Mouse (Mus musculus) embryonic facial prominence, embryonic 12.5 days (tissue): ENCODE measurements around the gene Ppp1r12a. TPM values are rescaled to one million over a fixed set of nuclear protein-coding genes. Genes with fewer than 3 reads are reported as not detected.

Experiments
- ATAC-seq: fragments of 200-750 bp; cut with Nextera tagmentation; 2 replicates; pipeline ENCODE4 v1.8.0; 2017; ENCODE audit not compliant: insufficient number of reproducible peaks, insufficient read depth, low FRiP score, low TSS enrichment
- H3K27ac ChIP-seq: fragments of 300-500 bp; sonication (generic); 2 replicates; pipeline ENCODE4 v1.5.1; 2016; ENCODE audit warnings: mild to moderate bottlenecking
- H3K27me3 ChIP-seq: fragments of 300-500 bp; sonication (generic); 2 replicates; pipeline ENCODE4 v1.6.1; 2016; ENCODE audit warnings: mild to moderate bottlenecking, moderate library complexity
- H3K36me3 ChIP-seq: fragments of 300-500 bp; sonication (generic); 2 replicates; pipeline ENCODE4 v1.6.1; 2016; ENCODE audit warnings: mild to moderate bottlenecking
- H3K4me1 ChIP-seq: fragments of 300-500 bp; sonication (generic); 2 replicates; pipeline ENCODE4 v1.6.1; 2016
- H3K4me2 ChIP-seq: fragments of 300-500 bp; sonication (generic); replicated peaks from 2 replicates; pipeline ENCODE4 v1.6.1; 2016; ENCODE audit warnings: mild to moderate bottlenecking, moderate library complexity
- H3K4me3 ChIP-seq: fragments of 300-500 bp; sonication (generic); 2 replicates; pipeline ENCODE4 v1.5.1; 2016; ENCODE audit warnings: mild to moderate bottlenecking
- H3K9ac ChIP-seq: fragments of 300-500 bp; sonication (generic); 2 replicates; pipeline ENCODE4 v1.6.1; 2016; ENCODE audit warnings: mild to moderate bottlenecking, moderate library complexity
- H3K9me3 ChIP-seq: fragments of 300-500 bp; sonication (generic); 2 replicates; pipeline ENCODE4 v1.6.1; 2016; ENCODE audit warnings: mild to moderate bottlenecking, moderate library complexity
- WGBS: fragments of 180-500 bp; shearing (Covaris S2); methylation state at CpG from one replicate; pipeline ENCODE4 v1.1.7; 2016; 5-methylcytosine and 5-hydroxymethylcytosine counted together
- polyA plus RNA-seq: library from polyadenylated mRNA; unstranded; fragments of >200 nt; fragmentation: Nextera tagmentation; extraction: Ambion mirVana; gene quantifications from 2 replicates; pipeline ENCODE4 v1.2.1, GENCODE M21; 2016

The Ppp1r12a gene
- polyA plus RNA-seq, 1 experiment from 2014 or later = 85.8 TPM

GRCm38 (mm10) chr10:108139788-108140187 lies 22.2 kb upstream of the Ppp1r12a start:
- Histone ChIP-seq H3K4me3 (no peak overlapping the region), H3K9ac (no peak overlapping the region), H3K4me1 (no peaks in the 10 kb centered on the region), H3K9me3 (no peaks in the 10 kb centered on the region), H3K27ac (no peak overlapping the region), H3K4me2 (no peak overlapping the region), H3K27me3 (no peaks in the 10 kb centered on the region), H3K36me3 (no peaks in the 10 kb centered on the region)
- no peak for ATAC-seq
- 68% methylated on average over 3 of the region's 3 CpGs for WGBS

GRCm38 (mm10) chr10:108140742-108141141 lies 21.3 kb upstream of the Ppp1r12a start:
- Histone ChIP-seq H3K36me3 (no peaks in the 10 kb centered on the region), H3K27ac (no peak overlapping the region), H3K4me2 (no peak overlapping the region), H3K9me3 (no peaks in the 10 kb centered on the region), H3K4me3 (no peak overlapping the region), H3K4me1 (no peaks in the 10 kb centered on the region), H3K9ac (no peak overlapping the region), H3K27me3 (no peaks in the 10 kb centered on the region)
- no peak for ATAC-seq
- WGBS = 94% methylated on average over 3 of the region's 3 CpGs

GRCm38 (mm10) chr10:108143991-108144525 lies 17.9 kb upstream of the Ppp1r12a start:
- Histone ChIP-seq H3K4me2 (no peak overlapping the region), H3K4me3 (no peak overlapping the region), H3K36me3 (no peaks in the 10 kb centered on the region), H3K9me3 (no peaks in the 10 kb centered on the region), H3K9ac (no peak overlapping the region), H3K4me1 (no peaks in the 10 kb centered on the region), H3K27ac (no peak overlapping the region), H3K27me3 (no peaks in the 10 kb centered on the region)
- 81% methylated on average over 4 of the region's 4 CpGs for WGBS
- no peak for ATAC-seq

GRCm38 (mm10) chr10:108145701-108146100 lies 16.3 kb upstream of the Ppp1r12a start:
- no peak for ATAC-seq
- Histone ChIP-seq H3K27me3 (no peaks in the 10 kb centered on the region), H3K36me3 (no peaks in the 10 kb centered on the region), H3K4me2 (no peak overlapping the region), H3K9me3 (no peaks in the 10 kb centered on the region), H3K4me3 (no peak overlapping the region), H3K4me1 (no peaks in the 10 kb centered on the region), H3K9ac (no peak overlapping the region), H3K27ac (no peak overlapping the region)
- WGBS = 83% methylated on average over 9 of the region's 9 CpGs

GRCm38 (mm10) chr10:108147031-108147430 lies 15.0 kb upstream of the Ppp1r12a start:
- WGBS = 83% methylated on average over 9 of the region's 9 CpGs
- Histone ChIP-seq H3K9me3 (no peaks in the 10 kb centered on the region), H3K4me3 (no peak overlapping the region), H3K9ac (no peak overlapping the region), H3K4me1 (no peaks in the 10 kb centered on the region), H3K27me3 (no peaks in the 10 kb centered on the region), H3K36me3 (no peaks in the 10 kb centered on the region), H3K27ac (no peak overlapping the region), H3K4me2 (no peak overlapping the region)
- no peak for ATAC-seq

GRCm38 (mm10) chr10:108153301-108153700 lies 8.7 kb upstream of the Ppp1r12a start:
- H3K27ac ChIP-seq = no peak overlapping the region
- H3K36me3 ChIP-seq = no peaks in the 10 kb centered on the region
- no peak overlapping the region for H3K4me2 ChIP-seq
- H3K27me3 ChIP-seq = no peaks in the 10 kb centered on the region
- no peaks in the 10 kb centered on the region for H3K4me1 ChIP-seq
- ATAC-seq = no peak
- 83% methylated on average over 3 of the region's 3 CpGs for WGBS
- no peak overlapping the region for H3K9ac ChIP-seq
- no peaks in the 10 kb centered on the region for H3K9me3 ChIP-seq
- H3K4me3 ChIP-seq = no peak overlapping the region

- no peaks in the 10 kb centered on the region for H3K4me1 ChIP-seq
- H3K9me3 ChIP-seq = no peaks in the 10 kb centered on the region
- no peak overlapping the region for H3K4me3 ChIP-seq
- H3K4me2 ChIP-seq = no peak overlapping the region
- H3K36me3 ChIP-seq = no peaks in the 10 kb centered on the region
- WGBS = 76% methylated on average over 21 of the region's 21 CpGs
- no peak overlapping the region for H3K27ac ChIP-seq
- no peak overlapping the region for H3K9ac ChIP-seq
- no peak for ATAC-seq
- no peaks in the 10 kb centered on the region for H3K27me3 ChIP-seq
These were observed 6.8 kb upstream of the Ppp1r12a start for GRCm38 (mm10) chr10:108155042-108155686.

- Histone ChIP-seq H3K27ac (no peak overlapping the region), H3K9me3 (no peaks in the 10 kb centered on the region), H3K4me3 (no peak overlapping the region), H3K4me2 (no peak overlapping the region), H3K27me3 (no peaks in the 10 kb centered on the region), H3K9ac (no peak overlapping the region), H3K36me3 (no peaks in the 10 kb centered on the region), H3K4me1 (no peaks in the 10 kb centered on the region)
- 83% methylated on average over 7 of the region's 7 CpGs for WGBS
- no peak for ATAC-seq
These were observed 6.3 kb upstream of the Ppp1r12a start for GRCm38 (mm10) chr10:108155687-108156067.

- H3K4me3 ChIP-seq = no peak overlapping the region
These were observed 5.9 kb upstream of the Ppp1r12a start for GRCm38 (mm10) chr10:108156128-108156527.

GRCm38 (mm10) chr10:108159002-108159401 lies 3.0 kb upstream of the Ppp1r12a start:
- Histone ChIP-seq H3K4me2 (no peak overlapping the region), H3K9me3 (no peaks in the 10 kb centered on the region), H3K9ac (no peak overlapping the region), H3K4me1 (0 out of 2 replicates have a peak, but pooled peaks cover 4% of the 10 kb centered on the region), H3K4me3 (no peak overlapping the region), H3K27ac (no peak overlapping the region), H3K27me3 (no peaks in the 10 kb centered on the region), H3K36me3 (no peaks in the 10 kb centered on the region)
- no peak for ATAC-seq
- 92% methylated on average over 14 of the region's 14 CpGs for WGBS

More at GRCm38 (mm10) chr10:108156128-108156527, 5.9 kb upstream of the Ppp1r12a start:
- Histone ChIP-seq H3K4me2 (no peak overlapping the region), H3K4me1 (no peaks in the 10 kb centered on the region), H3K9ac (no peak overlapping the region), H3K27ac (no peak overlapping the region), H3K9me3 (no peaks in the 10 kb centered on the region), H3K36me3 (no peaks in the 10 kb centered on the region), H3K27me3 (no peaks in the 10 kb centered on the region)
- WGBS = 86% methylated on average over 3 of the region's 3 CpGs
- no peak for ATAC-seq

GRCm38 (mm10) chr10:108162297-108163020 lies 466 bp downstream of the Ppp1r12a start:
- Histone ChIP-seq H3K27me3 (no peaks in the 10 kb centered on the region), H3K4me2 (peak overlapping the region; percentile 62), H3K4me3 (peak overlapping the region; percentile 99), H3K9me3 (no peaks in the 10 kb centered on the region), H3K9ac (peak overlapping the region; percentile 99), H3K4me1 (peaks cover 13% of the 10 kb centered on the region), H3K36me3 (no peaks in the 10 kb centered on the region), H3K27ac (peak overlapping the region; percentile 98)
- WGBS = under 1% methylated on average over 59 of the region's 79 CpGs
- peak; percentile 66 for ATAC-seq

GRCm38 (mm10) chr10:108163021-108163410 lies 1.0 kb downstream of the Ppp1r12a start:
- H3K27ac ChIP-seq = peak overlapping the region; percentile 98
- peak overlapping the region; percentile 99 for H3K4me3 ChIP-seq
- no peaks in the 10 kb centered on the region for H3K36me3 ChIP-seq
- 0% methylated on average over 12 of the region's 12 CpGs for WGBS
- peaks cover 13% of the 10 kb centered on the region for H3K4me1 ChIP-seq
- peak overlapping the region; percentile 99 for H3K9ac ChIP-seq
- no peaks in the 10 kb centered on the region for H3K9me3 ChIP-seq
- no peaks in the 10 kb centered on the region for H3K27me3 ChIP-seq
- H3K4me2 ChIP-seq = peak overlapping the region; percentile 62
- ATAC-seq = no peak
